Mouse (Mus musculus) spleen, adult 2 months (tissue): ENCODE measurements around the gene Exoc4. TPM values are rescaled to one million over a fixed set of nuclear protein-coding genes. Genes with fewer than 3 reads are reported as not detected.

Source experiments
- DNase-seq, 2 experiments: peaks; one replicate each; pipeline versions ENCODE4 v3.0.0 to v3.0.0-alpha.2; 2012 to 2021; ENCODE audit warnings: low spot score in 2 of 2, low read depth in 1 of 2
- H3K27ac ChIP-seq: fragments of 200-500 bp; 2 replicates; pipeline ENCODE4 v1.5.1; 2012; ENCODE audit warnings: low read length, inconsistent platforms; ENCODE audit not compliant: insufficient read depth
- H3K27me3 ChIP-seq: fragments of 200-500 bp; 2 replicates; pipeline ENCODE4 v1.6.1; 2012; ENCODE audit warnings: mild to moderate bottlenecking, moderate library complexity, low read length, inconsistent platforms; ENCODE audit not compliant: control insufficient read depth, insufficient read depth
- H3K36me3 ChIP-seq: fragments of 200-500 bp; 2 replicates; pipeline ENCODE4 v1.6.1; 2012; ENCODE audit warnings: mild to moderate bottlenecking, low read length, inconsistent platforms; ENCODE audit not compliant: control insufficient read depth, insufficient read depth
- H3K4me1 ChIP-seq: fragments of 200-500 bp; 2 replicates; pipeline ENCODE4 v1.6.1; 2011; ENCODE audit warnings: inconsistent platforms; ENCODE audit not compliant: control insufficient read depth, insufficient read depth, insufficient read length
- H3K4me3 ChIP-seq: fragments of 200-500 bp; 2 replicates; pipeline ENCODE4 v1.5.1; 2011; ENCODE audit warnings: mild to moderate bottlenecking, inconsistent platforms; ENCODE audit not compliant: insufficient read depth, insufficient read length; ENCODE audit errors: extremely low read depth
- CTCF ChIP-seq: fragments of 200-500 bp; IDR thresholded peaks from 2 replicates; pipeline ENCODE4 v1.5.1; 2011; ENCODE audit warnings: mild to moderate bottlenecking, inconsistent platforms; ENCODE audit not compliant: insufficient read depth, insufficient read length, insufficient replicate concordance; ENCODE audit errors: extremely low read depth
- POLR2A ChIP-seq: fragments of 200-500 bp; IDR thresholded peaks from 2 replicates; pipeline ENCODE4 v1.6.1; 2011; ENCODE audit warnings: low read depth, low read length, inconsistent platforms
- whole genome bisulfite sequencing: fragments of 180-500 bp; shearing (Covaris S2); methylation state at CpG from one replicate; pipeline ENCODE4 v1.1.7; 2018; 5-methylcytosine and 5-hydroxymethylcytosine counted together
- polyA plus RNA-seq: library from polyadenylated mRNA; depleted of rRNA; stranded (reverse); fragments of >200 nt; gene quantifications from 2 replicates; pipeline ENCODE4 v1.2.3, GENCODE M21; 2012; rRNA removed

Gene Exoc4
- polyA plus RNA-seq = 4.2 and 4.6 TPM in 2 replicates

DNA sequence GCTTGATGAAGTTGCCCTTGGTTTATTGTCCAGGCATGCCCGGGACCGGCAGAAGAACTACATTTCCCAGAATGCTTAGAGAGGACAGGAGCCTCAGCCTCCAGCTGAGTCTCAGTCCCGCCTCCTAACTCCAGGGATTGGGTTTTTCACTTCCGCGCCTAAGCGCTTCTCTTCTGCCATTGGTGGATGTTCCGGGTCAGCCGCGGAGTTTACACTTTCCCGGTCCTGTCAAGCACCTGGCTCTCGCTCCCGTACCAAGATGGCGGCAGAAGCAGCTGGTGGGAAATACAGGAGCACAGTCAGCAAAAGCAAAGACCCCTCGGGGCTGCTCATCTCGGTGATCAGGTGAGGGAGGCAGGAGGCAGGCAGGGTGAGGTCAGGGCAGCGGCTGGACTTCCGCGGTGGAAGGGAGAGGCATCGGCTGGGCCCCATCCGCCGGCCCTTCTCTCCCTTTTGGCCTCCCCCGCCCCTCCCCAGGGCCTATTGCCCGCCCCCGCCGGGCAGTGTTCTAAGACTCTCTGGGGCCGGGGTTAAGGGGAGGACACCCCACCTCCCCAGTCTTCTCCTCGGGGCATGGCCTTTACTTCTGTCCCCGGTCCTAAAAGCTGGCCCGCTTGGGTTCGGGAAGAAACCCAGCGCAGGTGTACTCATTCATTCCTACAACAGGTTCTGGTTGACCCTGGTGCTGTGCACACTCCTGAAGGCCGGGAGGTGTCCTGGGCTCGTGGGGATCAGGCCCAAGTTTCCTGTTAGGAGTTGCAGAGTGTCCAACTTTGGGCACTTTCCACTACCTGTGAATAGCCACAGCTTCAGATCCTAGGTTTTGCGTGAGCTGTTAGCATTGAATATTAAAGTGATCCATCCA is at the start of gene Exoc4:
Gene Exoc4 (plus strand): TSS at position 192 of the 865 bp plus-strand sequence.
- peak; percentile 91 to 93 for DNase-seq
- Histone ChIP-seq H3K4me3 (peak within 1 kb of the TSS; percentile 100), H3K27me3 (no peaks in the 10 kb centered on the region), H3K36me3 (no peaks in the 10 kb centered on the region), H3K27ac (no peak within 1 kb of the TSS), H3K4me1 (no peaks in the 10 kb centered on the region; the same call in 1 of the 2 replicates)
- 4% methylated on average over 32 of the region's 34 CpGs for WGBS
- no peak for TF ChIP-seq CTCF
- TF ChIP-seq POLR2A = peak; percentile 52

DNA sequence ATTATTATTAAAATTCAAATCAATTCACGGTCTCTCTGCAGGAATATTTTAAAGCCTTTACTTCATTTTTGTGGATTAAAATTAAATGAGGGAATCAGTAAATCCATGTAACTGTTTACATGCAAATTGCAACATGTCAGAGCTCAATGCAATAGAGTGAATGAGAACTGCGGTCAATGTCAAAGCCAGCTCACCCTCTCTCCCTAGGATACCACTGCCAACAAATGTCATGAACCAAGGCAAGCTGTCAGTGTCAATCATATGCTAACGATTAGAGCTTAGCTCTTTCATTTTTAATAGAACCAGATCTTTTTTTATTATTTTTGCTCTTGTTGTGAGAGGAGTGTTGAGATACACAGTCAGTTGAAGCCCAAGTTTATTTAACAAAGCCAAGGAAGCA is 30.1 kb upstream of the Exoc4 start:
- Histone ChIP-seq H3K36me3 (no peaks in the 10 kb centered on the region), H3K4me3 (no peak overlapping the region), H3K27ac (no peak overlapping the region), H3K4me1 (no peaks in the 10 kb centered on the region), H3K27me3 (no peaks in the 10 kb centered on the region)
- 91% methylated on average over 3 of the region's 3 CpGs for WGBS
- no peak for DNase-seq
- no peak for TF ChIP-seq POLR2A
- TF ChIP-seq CTCF = no peak

DNA sequence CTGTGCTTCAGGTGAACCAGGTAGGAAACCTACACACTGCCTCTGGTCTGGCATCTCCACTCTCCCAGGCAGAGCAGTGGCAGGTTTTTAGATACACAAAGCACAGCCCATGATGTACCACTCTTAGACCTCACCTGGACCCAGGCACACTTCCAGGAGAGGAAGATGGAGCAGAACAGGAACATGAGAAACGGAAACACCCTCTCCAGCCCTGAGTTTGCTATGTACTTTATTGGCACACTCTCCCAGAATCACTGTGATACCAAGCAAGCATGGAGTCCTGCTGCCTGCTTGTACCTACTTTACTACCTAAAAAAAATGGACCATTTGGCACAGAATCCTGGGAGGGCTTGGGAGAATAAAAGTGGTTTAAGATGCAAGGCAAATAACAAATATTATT is 22.2 kb upstream of the Exoc4 start:
- H3K27me3 ChIP-seq = no peaks in the 10 kb centered on the region
- no peak overlapping the region for H3K27ac ChIP-seq
- TF ChIP-seq CTCF = no peak
- TF ChIP-seq POLR2A = no peak
- no peaks in the 10 kb centered on the region for H3K36me3 ChIP-seq
- no peak for DNase-seq
- WGBS = 69% methylated on average over 1 of the region's 1 CpGs
- no peak overlapping the region for H3K4me3 ChIP-seq
- H3K4me1 ChIP-seq = no peaks in the 10 kb centered on the region

DNA sequence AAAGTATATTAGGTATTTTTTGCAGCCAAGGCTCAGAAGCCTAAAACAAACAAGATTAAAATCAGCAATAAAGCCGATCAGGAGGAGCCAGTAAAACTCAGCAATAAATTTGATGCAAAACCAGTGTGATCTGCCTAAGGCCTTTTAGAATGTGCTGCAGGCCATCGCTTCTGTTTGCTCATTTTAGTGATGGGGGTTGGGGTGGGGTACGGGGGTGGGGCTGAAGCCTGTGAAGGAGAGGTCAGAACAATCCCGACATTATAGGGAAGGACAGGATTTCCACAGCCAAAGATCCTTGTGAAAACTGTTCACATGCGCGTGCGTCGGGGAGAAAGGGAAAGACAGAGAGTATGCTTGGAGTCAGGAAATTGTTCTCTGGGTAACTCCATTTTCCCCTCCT is 21.5 kb upstream of the Exoc4 start:
- Histone ChIP-seq H3K36me3 (no peaks in the 10 kb centered on the region), H3K27me3 (no peaks in the 10 kb centered on the region), H3K4me1 (no peaks in the 10 kb centered on the region), H3K27ac (no peak overlapping the region), H3K4me3 (no peak overlapping the region)
- DNase-seq = no peak
- WGBS = 81% methylated on average over 8 of the region's 8 CpGs
- TF ChIP-seq POLR2A (no peak), CTCF (no peak)

DNA sequence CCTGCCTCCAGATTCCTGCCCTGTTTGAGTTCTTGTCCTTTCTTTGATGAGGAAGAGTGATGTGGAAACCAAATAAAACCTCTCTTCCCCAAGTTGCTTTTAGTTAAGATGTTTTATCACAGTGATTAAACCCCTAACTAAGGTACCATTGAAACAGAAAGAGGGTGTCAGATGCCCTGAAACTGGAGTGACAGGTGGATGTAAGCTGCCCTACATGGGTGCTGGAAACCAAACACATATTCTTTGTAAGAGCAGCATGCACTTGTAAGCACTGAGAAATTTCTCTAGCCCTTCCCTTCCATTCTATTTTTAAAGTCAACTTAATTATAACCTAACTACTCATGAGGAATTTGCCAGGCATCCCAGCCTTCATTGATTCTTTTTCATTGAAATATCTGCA is 7.6 kb upstream of the Exoc4 start:
- H3K36me3 ChIP-seq = no peaks in the 10 kb centered on the region
- H3K4me1 ChIP-seq = no peaks in the 10 kb centered on the region
- TF ChIP-seq POLR2A (no peak), CTCF (no peak)
- no peak for DNase-seq
- H3K27me3 ChIP-seq = no peaks in the 10 kb centered on the region
- no peak overlapping the region for H3K27ac ChIP-seq
- no peak overlapping the region for H3K4me3 ChIP-seq

DNA sequence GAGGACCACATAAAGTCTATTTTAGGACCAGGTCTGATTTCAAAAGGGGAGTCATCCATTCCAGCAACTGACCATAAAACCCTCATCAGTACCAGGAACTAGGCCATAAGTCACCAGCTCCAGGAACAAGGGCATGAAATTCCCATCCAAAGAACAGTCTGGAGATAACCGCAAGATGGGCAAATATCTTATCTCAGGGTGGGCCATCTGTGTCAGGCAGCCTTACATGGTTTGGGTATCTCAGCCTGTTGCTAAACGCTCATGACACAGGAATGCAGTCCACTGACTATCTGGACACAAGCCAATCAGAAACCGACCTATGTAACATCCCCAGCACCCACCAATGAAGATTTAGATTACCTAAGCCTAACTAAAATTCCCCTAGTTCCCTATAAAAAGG is 4.3 kb upstream of the Exoc4 start:
- 82% methylated on average over 3 of the region's 3 CpGs for WGBS
- H3K4me1 ChIP-seq = no peaks in the 10 kb centered on the region; the same call in 1 of the 2 replicates

DNA sequence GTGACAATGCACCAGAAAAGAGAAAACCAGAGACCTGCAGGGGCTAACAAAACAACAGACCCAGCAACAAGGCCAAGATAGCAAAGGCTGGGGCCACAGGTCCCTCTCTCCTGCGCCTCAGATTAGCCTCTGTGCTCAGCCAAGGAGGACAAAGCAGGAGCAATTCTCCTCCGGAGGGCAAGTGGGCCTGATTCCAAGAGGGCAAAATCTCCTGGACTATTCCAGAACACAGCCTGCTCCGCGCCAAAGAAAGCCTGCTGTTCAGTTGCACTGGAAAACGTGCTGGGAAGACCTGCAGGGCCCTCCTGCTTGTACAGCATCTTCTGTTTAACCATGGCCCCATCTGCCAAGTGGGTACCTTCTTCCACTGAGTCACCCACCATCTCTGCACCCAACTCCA is 1.7 kb upstream of the Exoc4 start:
- Histone ChIP-seq H3K4me3 (no peak overlapping the region), H3K4me1 (no peaks in the 10 kb centered on the region; the same call in 1 of the 2 replicates), H3K27me3 (no peaks in the 10 kb centered on the region), H3K27ac (no peak overlapping the region), H3K36me3 (no peaks in the 10 kb centered on the region)
- TF ChIP-seq CTCF (no peak), POLR2A (no peak)
- no peak for DNase-seq
- WGBS = 91% methylated on average over 5 of the region's 5 CpGs

More for the DNA sequence above, 4.3 kb upstream of the Exoc4 start:
- DNase-seq = no peak
- Histone ChIP-seq H3K36me3 (no peaks in the 10 kb centered on the region), H3K27me3 (no peaks in the 10 kb centered on the region), H3K4me3 (no peak overlapping the region), H3K27ac (no peak overlapping the region)
- no peak for TF ChIP-seq POLR2A
- no peak for TF ChIP-seq CTCF
